Mouse (Mus musculus) left cerebral cortex, adult 11 months (tissue): ENCODE measurements around the gene Tex2.
"Not testable (repeated sequence)": the region's sequence is repeated elsewhere in the genome, so short reads cannot be mapped to it uniquely, and the experiment has no call there.

Experiments used
- DNase-seq: peaks from one replicate; pipeline ENCODE4 v3.0.0; 2022; ENCODE audit warnings: low spot score

Gene Tex2

DNA sequence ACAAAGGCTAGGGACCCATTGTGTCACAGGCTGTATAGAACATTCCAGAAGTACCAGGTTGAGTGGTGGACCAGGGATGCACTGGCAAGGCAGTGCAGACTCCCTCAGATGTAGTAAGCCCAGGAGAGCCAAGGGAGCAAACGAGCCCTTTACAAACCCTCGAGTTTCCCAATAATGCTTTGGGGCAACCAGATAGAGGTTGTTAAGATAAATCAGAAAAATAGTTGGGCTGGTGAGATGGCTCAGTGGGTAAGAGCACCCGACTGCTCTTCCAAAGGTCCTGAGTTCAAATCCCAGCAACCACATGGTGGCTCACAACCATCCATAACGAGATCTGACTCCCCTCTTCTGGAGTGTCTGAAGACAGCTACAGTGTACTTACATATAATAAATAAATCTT is 5.5 kb upstream of the Tex2 start:
- not testable (repeated sequence) for DNase-seq

DNA sequence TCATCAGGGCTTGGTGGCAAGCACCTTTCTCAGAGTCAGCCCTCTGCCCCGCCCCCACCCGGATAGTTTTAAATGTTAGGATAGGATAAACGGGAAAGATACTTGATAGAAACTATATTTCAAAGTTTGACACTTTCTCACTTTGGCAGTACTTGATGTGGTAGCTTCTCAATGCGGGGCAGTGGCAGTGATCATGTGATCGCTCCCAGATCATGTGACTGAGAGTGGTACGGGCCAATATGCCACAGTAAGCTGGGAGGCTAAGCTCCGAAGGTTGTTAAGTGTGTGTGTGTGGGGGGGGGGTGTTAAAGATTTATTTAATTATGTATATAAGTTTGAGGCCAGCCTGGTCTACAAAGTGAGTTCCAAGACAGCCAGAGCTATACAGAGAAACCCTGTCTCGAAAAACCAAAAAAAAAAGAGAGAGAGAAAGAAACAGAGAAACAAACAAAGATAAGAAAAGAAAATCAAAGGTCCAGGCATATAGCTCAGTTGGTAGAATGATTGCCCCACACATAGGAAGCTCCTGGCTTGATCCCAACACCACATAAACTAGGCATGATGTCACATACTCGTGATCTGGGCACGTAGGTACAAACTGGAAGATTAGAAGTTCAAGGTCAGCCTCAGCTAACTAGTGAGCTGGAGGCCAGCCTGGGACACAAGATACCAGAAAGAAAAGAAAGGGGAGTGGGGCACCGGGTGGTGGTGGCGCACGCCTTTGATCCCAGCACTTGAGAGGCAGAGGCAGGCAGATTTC is 4.8 kb upstream of the Tex2 start:
- DNase-seq, result no peak

- DNase-seq, result no peak
Observed at GRCm38 (mm10) chr11:106615561-106615960, 2.3 kb upstream of the Tex2 start.

- no peak for DNase-seq
Observed at GRCm38 (mm10) chr11:106614339-106614645, 1.1 kb upstream of the Tex2 start.

DNA sequence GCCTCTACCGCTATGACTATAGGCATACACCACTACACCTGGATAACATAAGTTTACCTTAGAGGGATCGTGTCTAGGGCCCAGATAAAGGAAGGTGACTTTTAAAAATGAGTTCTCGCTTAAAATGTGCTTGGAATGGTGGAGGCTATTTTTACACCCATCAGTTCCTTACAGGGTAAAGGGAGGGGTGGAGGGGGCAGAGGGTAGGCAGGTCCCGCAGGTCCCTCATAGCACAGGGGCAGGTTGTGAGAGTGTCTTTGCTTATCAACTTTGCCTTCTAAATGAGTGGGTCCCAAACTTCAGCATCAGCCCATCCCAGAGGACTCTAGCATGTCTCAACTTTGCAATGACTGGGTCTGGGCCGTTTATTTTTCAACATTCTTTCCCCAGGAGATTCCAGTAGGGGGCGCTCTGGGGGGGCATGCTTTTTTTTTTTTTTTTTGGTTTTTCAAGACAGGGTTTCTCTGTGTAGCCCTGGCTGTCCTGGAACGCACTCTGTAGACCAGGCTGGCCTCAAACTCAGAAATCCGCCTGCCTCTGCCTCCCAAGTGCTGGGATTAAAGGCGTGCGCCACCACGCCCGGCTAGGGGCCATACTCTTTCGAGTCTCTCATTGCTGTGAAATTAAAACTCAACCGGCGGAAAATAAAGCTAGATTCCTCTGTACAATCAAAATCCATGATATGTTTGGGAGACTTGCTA is 565 bp upstream of the Tex2 start:
- no peak for DNase-seq

DNA sequence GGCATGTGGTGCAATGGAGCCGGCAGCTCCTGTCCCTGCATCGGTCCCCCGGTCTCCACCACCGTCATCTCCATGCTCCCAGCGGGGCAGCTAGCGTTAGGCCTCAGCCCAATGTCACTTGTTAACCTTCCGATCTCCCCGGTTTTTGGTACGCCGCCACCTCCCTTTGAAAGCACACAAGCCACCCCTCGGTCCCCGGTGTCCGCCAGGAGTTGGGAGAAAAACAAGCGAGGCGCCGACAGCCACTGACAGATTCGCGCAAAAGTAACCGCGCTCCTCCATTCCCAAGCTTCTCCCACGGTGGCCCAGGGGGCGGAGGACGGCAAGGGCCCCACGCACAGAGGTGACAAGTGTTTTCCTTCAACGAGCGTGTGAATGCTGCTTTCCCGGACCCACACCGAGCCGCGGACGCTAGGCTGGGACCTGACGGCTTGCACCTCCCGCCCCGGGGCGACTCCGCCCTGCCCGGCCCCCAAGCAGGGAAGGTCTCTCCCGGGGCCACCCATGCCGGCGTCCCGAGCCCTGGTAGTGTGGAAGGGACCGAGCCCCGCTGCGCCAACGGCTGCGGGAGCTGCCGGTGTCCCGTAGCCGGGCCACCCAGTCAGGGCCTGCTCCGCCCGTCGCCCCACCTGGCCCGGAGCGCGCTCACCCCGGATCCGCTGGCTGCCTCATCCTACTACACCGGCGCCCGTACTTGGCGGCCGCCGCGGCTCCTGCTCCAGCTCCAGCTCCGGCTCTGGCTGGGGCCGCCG is 838 bp downstream of the Tex2 start:
- DNase-seq, result no peak

GRCm38 (mm10) chr11:106609731-106610130 is 3.5 kb downstream of the Tex2 start:
- DNase-seq, result no peak

DNA sequence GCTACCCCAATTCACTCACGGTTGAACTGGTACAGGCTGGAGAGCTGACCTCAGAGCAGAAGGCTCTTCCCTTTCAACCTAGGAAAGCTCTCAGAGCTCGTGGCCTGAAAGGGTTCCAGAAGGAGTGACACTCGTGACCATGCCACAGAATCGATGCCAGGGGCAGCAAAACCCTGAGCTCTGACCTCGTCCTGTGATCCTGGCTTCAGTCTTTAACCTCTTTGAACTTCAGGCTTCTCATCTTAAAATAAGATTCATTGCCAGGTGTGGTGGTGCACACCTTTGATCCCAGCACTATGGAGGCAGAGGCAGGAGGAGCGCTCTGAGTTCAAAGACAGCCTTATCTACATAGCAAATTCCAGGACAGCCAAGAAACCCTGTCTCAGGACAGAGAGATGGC is 5.9 kb downstream of the Tex2 start:
- DNase-seq, result no peak

DNA sequence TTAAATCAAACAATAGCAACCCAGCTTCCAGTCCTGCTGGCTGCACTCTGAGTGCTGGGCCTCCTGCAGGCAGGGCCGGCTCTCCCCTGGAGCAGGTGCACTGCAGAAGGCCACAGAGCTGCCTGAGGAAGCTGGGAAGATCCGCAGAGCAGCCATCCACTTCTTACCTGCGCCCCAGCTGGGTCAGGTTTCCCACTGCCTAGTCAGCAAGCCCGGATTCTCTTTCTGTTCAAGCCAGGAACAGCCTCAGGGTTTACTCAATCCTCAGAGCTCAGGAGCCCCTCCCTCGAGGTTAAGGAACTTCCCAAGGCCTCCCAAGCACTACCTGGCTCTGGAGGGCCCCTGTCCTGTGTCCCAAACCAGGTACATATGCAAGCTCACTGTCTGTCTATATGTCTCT is 7.2 kb downstream of the Tex2 start:
- DNase-seq, result no peak

DNA sequence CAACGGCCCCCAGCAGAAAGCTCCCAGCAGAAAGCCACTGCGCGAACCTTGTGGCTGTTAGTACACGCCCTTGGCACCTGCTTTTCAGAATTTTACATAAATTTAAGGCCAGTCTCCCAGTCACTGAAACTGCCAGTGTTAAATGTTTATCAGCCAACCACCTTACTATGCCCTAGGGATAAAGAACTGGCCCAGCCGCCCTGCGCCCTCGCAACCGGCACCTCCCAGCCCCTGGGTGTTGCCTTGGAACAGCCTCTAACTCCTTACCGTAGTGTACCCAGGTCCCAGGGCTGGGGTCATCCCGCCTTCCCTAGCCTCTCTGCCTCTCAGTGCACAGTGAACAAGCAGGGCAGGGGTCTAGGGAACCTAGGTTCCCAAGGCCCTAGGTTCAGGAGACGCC is 10.0 kb downstream of the Tex2 start:
- DNase-seq, result no peak

GRCm38 (mm10) chr11:106600124-106600523 is 13.1 kb downstream of the Tex2 start:
- DNase-seq, result no peak

DNA sequence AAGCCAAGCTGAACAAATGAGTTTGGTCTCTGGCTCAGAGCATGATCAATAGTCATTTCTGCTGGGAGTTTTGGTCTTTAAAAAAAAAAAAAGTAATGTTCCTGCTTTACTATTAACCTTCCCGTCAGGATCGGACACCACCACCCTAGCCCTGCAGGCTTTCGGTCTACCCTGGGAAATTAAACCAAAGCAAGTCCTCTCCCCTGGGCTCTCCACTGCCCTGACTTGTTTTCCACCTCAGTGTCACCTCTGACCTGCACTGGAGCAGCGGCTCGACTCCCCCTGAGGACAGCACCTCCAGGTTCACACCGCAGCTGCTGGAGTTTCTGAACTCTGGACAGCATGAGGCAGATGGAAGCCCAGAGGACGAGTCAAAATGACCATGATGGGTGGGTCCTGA is 13.9 kb downstream of the Tex2 start:
- DNase-seq, result no peak

GRCm38 (mm10) chr11:106598339-106598738 is 14.9 kb downstream of the Tex2 start:
- DNase-seq, result no peak

- DNase-seq, result no peak
Observed at GRCm38 (mm10) chr11:106597737-106598330, 15.4 kb downstream of the Tex2 start.

DNA sequence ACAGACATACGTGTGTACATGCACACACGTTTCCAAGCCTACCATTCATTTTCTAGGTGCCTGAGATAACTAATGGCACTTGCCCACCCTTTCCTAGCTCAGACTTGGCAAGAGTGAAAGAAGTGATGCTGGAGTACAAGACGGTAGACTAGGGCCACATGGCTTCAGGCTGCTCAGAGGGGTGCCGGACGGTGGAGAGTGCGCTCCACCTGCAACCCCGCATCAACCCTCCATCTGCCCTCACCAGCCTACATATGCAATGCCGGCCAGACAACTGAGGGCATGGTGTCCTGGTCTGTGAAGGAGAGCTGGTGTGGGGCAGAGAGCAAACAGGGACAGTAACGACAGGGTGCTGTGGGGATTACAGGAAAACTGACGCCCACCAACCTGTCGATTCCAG is 22.0 kb downstream of the Tex2 start:
- no peak for DNase-seq

GRCm38 (mm10) chr11:106590143-106590542 is 23.1 kb downstream of the Tex2 start:
- DNase-seq, result no peak

GRCm38 (mm10) chr11:106588781-106589180 is 24.4 kb downstream of the Tex2 start:
- DNase-seq, result no peak

GRCm38 (mm10) chr11:106587786-106588519 is 25.3 kb downstream of the Tex2 start:
- no peak for DNase-seq

GRCm38 (mm10) chr11:106583801-106584200 is 29.4 kb downstream of the Tex2 start:
- no peak for DNase-seq

DNA sequence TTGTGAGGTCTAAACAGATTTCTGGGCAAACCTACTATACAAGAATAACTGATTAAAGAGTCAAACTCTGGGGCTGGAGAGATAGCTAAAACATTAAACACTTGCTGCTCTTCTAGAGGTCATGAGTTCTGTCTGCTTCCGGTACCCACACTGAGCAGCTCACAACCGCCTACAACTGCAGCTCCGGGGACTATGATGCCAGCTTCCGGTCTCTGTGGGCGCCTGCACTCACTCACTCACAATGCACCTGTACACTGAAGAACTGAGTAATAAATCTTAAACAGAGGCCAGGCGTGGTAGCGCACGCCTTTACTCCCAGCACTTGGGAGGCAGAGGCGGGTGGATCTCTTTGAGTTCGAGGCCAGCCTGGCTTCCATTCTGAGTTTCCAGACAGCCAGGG is 31.9 kb downstream of the Tex2 start:
- no peak for DNase-seq

- DNase-seq, result no peak
Observed at GRCm38 (mm10) chr11:106580468-106580867, 32.8 kb downstream of the Tex2 start.

DNA sequence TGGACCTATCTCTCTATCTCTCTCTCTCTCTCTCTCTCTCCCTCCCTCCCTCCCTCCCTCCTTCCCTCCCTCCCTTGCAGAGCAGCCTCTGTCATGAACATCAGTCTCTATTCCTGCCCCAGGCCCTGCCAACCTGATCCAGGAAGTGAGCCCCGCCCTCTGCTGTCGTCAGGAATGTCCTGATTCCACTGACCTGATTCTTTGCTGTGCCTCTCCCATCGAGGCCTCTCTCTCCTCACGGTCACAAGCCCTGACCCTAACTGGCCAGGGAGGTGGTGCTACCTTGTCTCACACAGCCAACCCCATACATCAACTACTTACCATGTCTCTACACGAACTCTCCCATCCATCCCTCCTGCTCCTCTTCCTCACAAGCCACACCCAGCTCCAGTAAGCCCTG is 33.3 kb downstream of the Tex2 start:
- no peak for DNase-seq
